Mouse (Mus musculus): Measurements from ENCODE around the gene Nckap5l.
A peak's percentile ranks its signal among the peaks of the same experiment; 100 is the strongest.
"Not testable (repeated sequence)": the region's sequence is repeated elsewhere in the genome, so short reads cannot be mapped to it uniquely, and the experiment has no call there.

The Nckap5l gene

DNA sequence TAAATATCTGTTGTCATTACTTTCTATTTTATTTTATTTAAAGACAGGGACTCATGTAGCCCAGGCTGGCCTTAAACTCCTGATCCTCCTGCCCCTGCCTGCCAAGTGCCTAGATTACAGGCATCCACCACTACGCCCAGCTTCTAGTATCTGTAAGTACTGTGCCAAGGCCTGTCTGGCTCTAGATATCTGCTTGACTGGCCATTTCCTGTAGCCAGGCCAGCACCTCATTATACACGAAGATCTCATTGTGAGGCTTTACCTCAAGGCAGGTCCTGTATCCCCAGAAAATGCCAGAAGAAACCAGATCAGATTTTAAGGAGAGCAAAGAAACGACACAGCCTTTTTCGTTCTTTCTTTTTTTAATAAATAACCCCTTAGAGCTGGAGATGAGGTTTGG, 12.2 kb upstream of the Nckap5l start:
- no peak for DNase-seq (ENCODE audit: low read depth, low spot score)

- peak; percentile 97 for DNase-seq (ENCODE audit: low read depth, low spot score)
Observed at GRCm38 (mm10) chr15:99469067-99469466, 11.5 kb upstream of the Nckap5l start.

GRCm38 (mm10) chr15:99463194-99463593, 5.6 kb upstream of the Nckap5l start:
- DNase-seq (ENCODE audit: low read depth, low spot score) = no peak

- DNase-seq (ENCODE audit: low read depth, low spot score) = peak; percentile 64
Observed at GRCm38 (mm10) chr15:99456963-99457605, 464 bp downstream of the Nckap5l start.

DNA sequence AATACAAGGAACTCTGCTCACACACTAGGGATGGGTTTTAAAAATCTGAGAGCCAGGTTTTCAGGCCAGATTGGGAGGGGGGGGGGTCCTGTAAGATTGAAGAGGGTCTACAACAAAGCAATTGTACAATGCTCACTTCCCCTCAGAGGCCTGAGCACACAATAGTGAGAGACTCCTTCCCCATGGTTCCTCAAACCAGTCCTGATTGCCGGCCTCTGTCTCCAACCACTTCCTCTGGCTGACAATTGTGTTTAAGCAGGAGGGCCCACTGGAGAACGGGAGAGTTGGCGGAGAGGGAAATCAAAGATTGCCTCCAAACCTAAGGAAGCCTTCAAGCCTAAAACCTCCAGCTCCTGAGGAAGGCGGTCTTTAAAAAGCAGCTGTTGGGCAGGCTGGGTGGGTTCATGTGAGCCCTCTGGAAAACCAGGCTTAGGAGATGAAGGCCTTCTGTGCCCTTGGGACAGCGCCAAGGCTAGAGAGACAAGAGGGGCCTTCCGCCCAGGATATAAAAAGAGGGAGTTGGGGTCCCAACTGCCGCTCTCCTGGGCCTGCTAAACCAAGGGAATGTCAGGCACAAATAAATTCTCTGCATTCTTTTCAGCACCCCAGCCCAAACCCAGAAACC, 1.1 kb downstream of the Nckap5l start:
- no peak for DNase-seq (ENCODE audit: low read depth, low spot score)

GRCm38 (mm10) chr15:99455415-99455814, 2.1 kb downstream of the Nckap5l start:
- no peak for DNase-seq (ENCODE audit: low read depth, low spot score)

GRCm38 (mm10) chr15:99454585-99455279, 2.8 kb downstream of the Nckap5l start:
- DNase-seq (ENCODE audit: low read depth, low spot score) = no peak

GRCm38 (mm10) chr15:99453153-99453900, 4.2 kb downstream of the Nckap5l start:
- no peak for DNase-seq (ENCODE audit: low read depth, low spot score)

DNA sequence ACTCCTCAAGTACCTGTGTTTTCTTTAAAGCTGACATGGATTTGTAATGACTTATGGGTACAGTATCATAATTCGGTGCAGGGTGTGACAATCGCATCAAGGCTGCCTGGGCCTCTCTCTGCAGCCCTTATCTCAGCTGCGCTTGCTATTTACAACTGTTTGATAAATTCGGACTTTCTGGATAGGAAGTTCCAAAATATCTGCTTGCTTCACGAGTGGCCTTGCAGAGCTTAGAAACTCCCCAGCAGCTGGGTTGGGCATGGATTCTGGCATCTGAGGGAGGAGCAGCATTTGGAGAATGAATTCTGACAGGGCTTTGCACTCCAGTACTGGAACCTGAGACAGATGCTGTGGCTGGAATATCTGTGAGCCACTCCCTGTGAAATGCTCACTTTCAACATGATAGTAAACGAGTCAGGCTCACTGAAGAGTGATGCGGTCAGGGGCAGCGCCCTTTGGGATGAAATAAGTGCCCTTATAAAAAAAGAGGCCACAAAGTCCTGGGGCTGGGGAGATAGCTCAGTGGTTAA, 7.7 kb downstream of the Nckap5l start:
- DNase-seq (ENCODE audit: low read depth, low spot score) = no peak

GRCm38 (mm10) chr15:99449131-99449750, 8.3 kb downstream of the Nckap5l start:
- no peak for DNase-seq (ENCODE audit: low read depth, low spot score)

GRCm38 (mm10) chr15:99446136-99446535, 11.4 kb downstream of the Nckap5l start:
- not testable (repeated sequence) for DNase-seq (ENCODE audit: low read depth, low spot score)

GRCm38 (mm10) chr15:99445567-99445966, 12.0 kb downstream of the Nckap5l start:
- no peak for DNase-seq (ENCODE audit: low read depth, low spot score)

DNA sequence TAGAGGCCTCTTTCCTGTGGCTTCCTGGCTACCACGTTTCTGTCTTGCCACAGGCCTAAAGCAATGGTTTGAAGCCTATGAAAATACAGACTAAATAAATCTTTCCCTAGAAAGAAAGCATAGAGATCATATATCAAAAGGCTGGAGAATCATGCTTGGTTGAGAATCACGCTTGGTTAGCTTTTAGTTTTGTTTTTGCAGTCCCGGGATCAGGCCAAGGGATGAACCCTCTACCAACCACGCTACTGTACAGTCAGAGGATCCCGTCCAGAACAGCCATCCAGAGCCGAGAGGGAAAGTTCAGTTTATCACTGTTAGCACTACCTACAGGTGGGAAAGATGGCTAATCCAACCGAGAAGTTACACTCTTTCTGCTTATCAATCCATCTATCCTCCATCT, 15.2 kb downstream of the Nckap5l start:
- DNase-seq (ENCODE audit: low read depth, low spot score) = no peak

DNA sequence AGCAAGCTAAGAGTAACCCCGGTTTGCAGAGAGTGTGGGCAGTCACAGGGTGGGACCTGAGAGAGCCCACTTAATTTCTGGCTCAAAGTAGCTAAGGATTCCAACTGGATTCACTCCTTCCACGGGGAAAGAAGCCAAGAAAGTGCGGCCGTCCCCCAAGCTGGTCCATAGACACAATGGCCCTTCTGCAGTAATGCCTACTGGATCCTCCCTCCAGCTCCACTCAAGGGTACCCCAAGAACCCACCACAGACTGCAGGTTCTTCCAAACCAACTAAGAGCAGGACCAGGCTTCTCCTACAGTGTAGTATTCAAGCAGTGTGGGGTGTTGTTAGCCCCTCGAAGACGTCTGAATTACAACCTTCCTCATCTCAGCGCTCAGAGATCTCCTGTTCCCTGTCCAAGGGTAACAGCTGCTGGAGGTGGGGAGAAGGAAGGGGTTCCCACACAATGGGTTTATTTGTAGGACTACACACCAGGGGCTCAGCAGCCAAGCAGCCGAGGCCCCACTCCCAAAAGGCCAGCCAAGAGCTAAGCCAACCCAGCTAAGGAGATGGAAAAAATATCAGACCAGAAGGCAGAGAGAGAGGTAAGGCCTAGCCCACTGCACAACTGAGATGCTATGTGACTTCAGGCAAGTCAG, 16.6 kb downstream of the Nckap5l start:
- no peak for DNase-seq (ENCODE audit: low read depth, low spot score)

GRCm38 (mm10) chr15:99440112-99440815, 17.3 kb downstream of the Nckap5l start:
- DNase-seq (ENCODE audit: low read depth, low spot score) = peak; percentile 39

- DNase-seq (ENCODE audit: low read depth, low spot score) = peak; percentile 75
Observed at GRCm38 (mm10) chr15:99438966-99439698, 18.4 kb downstream of the Nckap5l start.

DNA sequence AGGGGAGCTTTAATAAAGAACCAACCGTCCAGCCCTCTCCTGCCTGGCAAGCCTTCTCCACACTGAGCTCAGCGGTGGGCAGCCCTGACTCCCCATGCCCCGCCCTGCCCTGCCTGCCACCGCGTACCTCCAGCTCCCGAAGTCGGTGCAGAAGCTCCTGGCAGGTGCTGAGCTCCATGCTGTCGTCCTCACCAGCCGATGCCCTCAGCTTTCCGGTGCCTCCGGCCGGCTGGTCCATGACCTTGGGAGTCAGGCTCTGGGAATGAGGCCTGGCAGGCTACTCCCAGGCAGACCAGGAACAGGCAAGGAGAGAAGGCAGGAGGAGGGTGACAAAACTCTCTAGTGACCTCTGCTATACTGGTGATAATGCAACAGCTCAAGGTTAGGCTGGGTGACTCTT, 23.6 kb downstream of the Nckap5l start:
- no peak for DNase-seq (ENCODE audit: low read depth, low spot score)

DNA sequence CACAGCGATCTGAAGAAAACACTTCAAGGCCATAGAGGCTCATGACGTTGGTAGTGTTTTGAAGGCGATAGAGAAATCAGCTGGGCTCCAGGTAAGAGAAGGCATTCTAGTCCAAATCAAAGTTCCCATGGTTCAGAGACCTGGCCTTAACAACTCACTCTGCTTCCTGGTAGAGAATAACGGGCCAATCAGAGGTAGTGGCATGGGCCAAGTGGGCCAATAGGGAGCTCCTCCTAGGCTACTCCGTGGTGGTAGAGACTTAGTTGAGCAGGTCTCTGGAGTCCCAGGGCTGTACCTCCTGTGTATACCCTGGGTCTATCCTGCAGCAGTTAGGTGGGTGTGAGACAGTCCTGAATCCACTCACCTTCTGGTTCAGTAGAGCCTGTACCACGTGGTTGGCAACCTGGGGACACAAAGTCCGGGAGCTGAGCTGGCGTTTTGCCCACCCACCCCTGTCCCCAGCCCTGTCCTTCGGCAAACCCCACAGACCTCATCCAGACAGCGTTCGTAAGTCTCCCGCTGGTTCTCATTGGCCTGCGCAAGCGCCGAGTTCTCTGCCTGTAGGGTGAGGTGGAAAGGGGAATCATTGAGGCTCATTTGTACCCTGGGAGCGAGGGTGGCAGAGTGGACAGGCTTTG, 24.3 kb downstream of the Nckap5l start:
- no peak for DNase-seq (ENCODE audit: low read depth, low spot score)

DNA sequence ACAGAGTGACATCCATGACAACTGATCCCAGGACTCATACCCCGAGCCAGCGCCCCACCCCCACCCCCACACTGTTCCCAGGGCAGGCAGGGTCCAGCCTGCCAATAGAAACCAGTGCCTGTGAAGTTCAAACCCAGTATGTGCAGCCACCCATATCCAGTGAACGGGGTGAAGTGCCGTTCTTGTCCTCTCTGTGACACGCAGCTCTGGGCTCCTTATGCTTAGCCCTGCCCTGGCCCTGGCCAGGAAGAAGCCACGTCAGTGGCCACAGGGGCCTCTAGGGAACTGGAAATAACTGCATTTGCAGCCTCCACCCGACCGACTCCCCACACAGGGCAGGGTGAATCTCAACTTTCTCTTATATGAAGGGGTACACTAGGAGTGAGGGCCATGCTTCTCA, 25.6 kb downstream of the Nckap5l start:
- DNase-seq (ENCODE audit: low read depth, low spot score) = peak; percentile 70

All from 3T3-L1 (cell line).